In the genomic region with DNA sequence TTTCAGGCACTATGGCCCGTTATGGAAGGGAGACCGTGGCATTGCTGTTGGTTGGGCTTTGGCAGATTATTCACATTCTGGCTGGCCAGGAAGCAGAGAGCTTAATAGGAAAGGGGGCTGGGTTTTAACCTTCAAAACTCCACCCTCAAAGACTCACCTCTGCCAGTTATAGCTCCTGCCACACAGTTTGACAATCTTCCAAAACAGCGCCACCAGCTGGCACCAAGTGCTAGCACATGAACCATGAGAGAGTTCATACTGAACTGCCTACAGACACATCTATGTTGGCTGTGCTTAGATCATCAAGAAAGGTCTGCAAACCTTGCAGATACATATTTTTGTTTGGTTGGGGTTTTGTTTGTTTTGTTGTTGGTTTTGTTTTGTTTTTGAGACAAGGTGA, we compare ENCODE assay signal across 9 mouse cellular contexts. TPM values are rescaled to one million over a fixed set of nuclear protein-coding genes. Genes with fewer than 3 reads are reported as not detected.
DNase-seq lines count a peak whose midpoint lies in the region; ATAC-seq and TF ChIP-seq lines count a peak whose summit lies in the region.
"Had no signal": no experiment of that assay in that cellular context is flagged by ENCODE, and none has a peak within 500 bp of the region (broad histone marks: within the 10 kb centered on the region; RNA-seq: fewer than 3 reads in every experiment).

No protein-coding gene starts in this region.

- peak; percentile 34 for TF ChIP-seq RAD21 in CH12.LX (IDR thresholded peaks at IDR 0.05; ENCODE audit: low read depth, low read length)

- H3K27ac ChIP-seq in kidney, embryonic 16.5 days (ENCODE audit: low read length): no peak overlapping the region
- H3K27ac ChIP-seq in CH12.LX (ENCODE audit: insufficient read depth, low read depth): no peak overlapping the region
- H3K27ac ChIP-seq in forebrain, embryonic 15.5 days (replicated peaks): no peak overlapping the region

- peak; percentile 36 to 65; a peak in 3 of 4 replicates for TF ChIP-seq CTCF in CH12.LX (conservative IDR thresholded peaks at IDR 0.05 in 1 of 2, IDR thresholded peaks at IDR 0.05 in 1 of 2; ENCODE audit: low read depth in 2 of 2, low read length in 2 of 2)

- in situ Hi-C loops in CH12.LX (cut with MboI; ENCODE audit: low pct_ligation_motif_present, low pct_unique_long_range_greater_than_20kb, low sequenced_read_pairs): no loop called here

- H3K36me3 ChIP-seq in kidney, embryonic 16.5 days (ENCODE audit: insufficient read depth, low read length): no peaks in the 10 kb centered on the region
- no peaks in the 10 kb centered on the region for H3K36me3 ChIP-seq in CH12.LX (replicated peaks in 1 of 2; ENCODE audit: control insufficient read depth in 1 of 2, insufficient read depth in 1 of 2, low read length in 1 of 2)
- no peaks in the 10 kb centered on the region for H3K36me3 ChIP-seq in forebrain, embryonic 15.5 days

- no peak overlapping the region for H3K4me2 ChIP-seq in kidney, embryonic 16.5 days (replicated peaks; ENCODE audit: low read depth, low read length)
- H3K4me2 ChIP-seq in CH12.LX (ENCODE audit: insufficient read depth, low read depth, poor library complexity, severe bottlenecking): no peak overlapping the region
- no peak overlapping the region for H3K4me2 ChIP-seq in forebrain, embryonic 15.5 days (replicated peaks)

- dilution Hi-C loops in CH12.LX (cut with MboI; ENCODE audit: extremely low pct_ligation_motif_present, extremely low pct_unique_long_range_greater_than_20kb, low sequenced_read_pairs): no loop called here

- no peak overlapping the region for H3K4me3 ChIP-seq in kidney, embryonic 16.5 days (ENCODE audit: low read length)
- H3K4me3 ChIP-seq in CH12.LX (replicated peaks in 1 of 3; ENCODE audit: low read depth in 2 of 3, low read length in 2 of 3, poor library complexity in 1 of 3): no peak overlapping the region
- no peak overlapping the region for H3K4me3 ChIP-seq in forebrain, embryonic 15.5 days
- H3K4me3 ChIP-seq: myocyte had no signal

- no peaks in the 10 kb centered on the region for H3K9me3 ChIP-seq in kidney, embryonic 16.5 days (ENCODE audit: low read length)
- no peaks in the 10 kb centered on the region for H3K9me3 ChIP-seq in CH12.LX (replicated peaks; ENCODE audit: low read length)
- H3K9me3 ChIP-seq in forebrain, embryonic 15.5 days: no peaks in the 10 kb centered on the region

- no peaks in the 10 kb centered on the region for H3K79me2 ChIP-seq in CH12.LX (replicated peaks; ENCODE audit: control insufficient read depth, extremely low read depth, insufficient read depth, poor library complexity, severe bottlenecking)

- TF ChIP-seq POLR2A in CH12.LX (IDR thresholded peaks at IDR 0.05; ENCODE audit: low read depth, low read length): no peak

- intact Hi-C loops in gastrocnemius, postnatal 14 days (cut with DNase I; ENCODE audit: low total_unique reads): no loop called here

- H3K27me3 ChIP-seq in kidney, embryonic 16.5 days (ENCODE audit: insufficient read depth, low read length): no peaks in the 10 kb centered on the region
- no peaks in the 10 kb centered on the region for H3K27me3 ChIP-seq in CH12.LX (replicated peaks)
- no peaks in the 10 kb centered on the region for H3K27me3 ChIP-seq in forebrain, embryonic 15.5 days

- WGBS in kidney, embryonic 16.5 days: 59% methylated on average over 3 of the region's 3 CpGs
- WGBS in forebrain, embryonic 15.5 days: 76% methylated on average over 3 of the region's 3 CpGs

- TF ChIP-seq EP300 in CH12.LX (IDR thresholded peaks at IDR 0.05; ENCODE audit: low read length): no peak

- H3K9ac ChIP-seq in kidney, embryonic 16.5 days (replicated peaks; ENCODE audit: low read length): no peak overlapping the region
- no peak overlapping the region for H3K9ac ChIP-seq in CH12.LX (ENCODE audit: insufficient read depth, low read depth)
- H3K9ac ChIP-seq in forebrain, embryonic 15.5 days (replicated peaks): no peak overlapping the region

- no peak for ATAC-seq in kidney, embryonic 16.5 days (ENCODE audit: low FRiP score, low TSS enrichment)
- no peak for ATAC-seq in forebrain, embryonic 15.5 days (replicated peaks)

- peaks cover 13% of the 10 kb centered on the region for H3K4me1 ChIP-seq in kidney, embryonic 16.5 days (ENCODE audit: insufficient read depth, low read length)
- peaks cover 0 to 10% of the 10 kb centered on the region in 2 experiments; a peak in 1 of 4 replicates for H3K4me1 ChIP-seq in CH12.LX (ENCODE audit: control insufficient read depth in 1 of 2, insufficient read depth in 2 of 2)
- no peaks in the 10 kb centered on the region for H3K4me1 ChIP-seq in forebrain, embryonic 15.5 days

- peak; percentile 59 for DNase-seq in kidney, adult 11 months
- DNase-seq in CH12.LX (ENCODE audit: extremely low read depth): peak; percentile 53
- peak; percentile 59 for DNase-seq in adrenal gland, postnatal 10 days
- peak; percentile 58 for DNase-seq in gastrocnemius, postnatal 14 days
- DNase-seq in skeletal muscle tissue, adult 2 months (ENCODE audit: low read depth, low spot score): peak; percentile 69
- no peak for DNase-seq in spleen, adult 18-20 months

TF ChIP-seq in CH12.LX, 34 proteins besides CTCF, POLR2A, EP300 and RAD21:
- TF ChIP-seq ZNF384 (IDR thresholded peaks at IDR 0.05; ENCODE audit: low read depth, low read length): no peak
- peak; percentile 45 for TF ChIP-seq SMC3 (IDR thresholded peaks at IDR 0.05; ENCODE audit: low read depth, low read length)
TF ChIP-seq in CH12.LX: peak in this region for 1.

RNA-seq across cellular contexts. Expression of a gene that starts 28.7 kb away (rescaled TPM):
- polyA plus RNA-seq in kidney, embryonic 16.5 days (2015; fragmentation: Nextera tagmentation; extraction: Ambion mirVana): 209 and 214 TPM in 2 replicates
- 79.6 and 86.2 TPM in 2 replicates for total RNA-seq in CH12.LX (2012; rRNA removed)
- 127 and 142 TPM in 2 replicates for total RNA-seq in CH12.LX (2014; rRNA removed)
- 105 and 115 TPM in 2 replicates for polyA plus RNA-seq in CH12.LX (2012; ENCODE audit: insufficient read length, low read depth)
- 100 to 1,000 TPM; 168 to 186 TPM for total RNA-seq in adrenal gland, postnatal 10 days (2021)
- 100 to 1,000 TPM; 109 to 112 TPM for total RNA-seq in gastrocnemius, postnatal 14 days (2021)
- 152 and 153 TPM in 2 replicates for polyA plus RNA-seq in forebrain, embryonic 15.5 days (2015; fragmentation: Nextera tagmentation; extraction: Ambion mirVana)

Comparison
In these comparisons a context has a peak if more than half of its experiments do, and no peak if none do; other contexts are left out.
1. DNase-seq: peak in kidney, adult 11 months (single experiment), CH12.LX (single experiment), adrenal gland, postnatal 10 days (single experiment), gastrocnemius, postnatal 14 days (single experiment) and skeletal muscle tissue, adult 2 months (single experiment); none in spleen, adult 18-20 months (0 of 2).